25 mouse cellular contexts compared by ENCODE assay signal in the genomic region with DNA sequence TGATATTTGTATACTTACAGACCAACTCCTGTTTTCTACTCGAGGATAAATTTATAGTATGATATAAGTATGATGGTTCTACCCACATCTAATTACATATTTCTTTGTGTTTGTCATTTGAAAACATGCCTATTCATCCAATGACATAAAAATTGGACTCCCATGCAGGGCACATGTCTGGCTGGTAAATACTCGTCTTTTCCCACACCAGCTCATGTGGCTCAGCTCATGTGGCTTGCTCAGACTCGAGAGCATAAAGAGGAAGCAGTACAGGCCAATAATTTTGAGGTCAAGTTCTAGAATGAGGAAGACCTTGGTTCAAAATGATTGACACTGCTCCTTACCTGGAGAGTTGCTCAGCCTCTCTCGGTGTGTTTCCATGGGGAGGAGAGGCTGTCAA.
DNase-seq lines count a peak whose midpoint lies in the region; ATAC-seq and TF ChIP-seq lines count a peak whose summit lies in the region.
"Had no signal": no experiment of that assay in that cellular context is flagged by ENCODE, and none has a peak within 500 bp of the region (broad histone marks: within the 10 kb centered on the region; RNA-seq: fewer than 3 reads in every experiment).

No protein-coding gene starts in this region.

- H3K27me3 ChIP-seq in MEL (ENCODE audit: control insufficient read depth in 1 of 2, insufficient read depth in 2 of 2, low read length in 2 of 2) = no peaks in the 10 kb centered on the region
- H3K27me3 ChIP-seq: embryonic facial prominence, embryonic 12.5 days; embryonic facial prominence, embryonic 15.5 days; heart, embryonic 12.5 days; heart, embryonic 15.5 days had no signal

- TF ChIP-seq POLR2A in MEL (IDR thresholded peaks at IDR 0.05; ENCODE audit: control insufficient read depth in 1 of 2, insufficient read depth in 1 of 2, low read depth in 1 of 2, low read length in 2 of 2, poor library complexity in 1 of 2) = no peak

- no peak overlapping the region for H3K9ac ChIP-seq in MEL (ENCODE audit: control insufficient read depth, low read depth, low read length, poor library complexity, severe bottlenecking)
- H3K9ac ChIP-seq: embryonic facial prominence, embryonic 12.5 days; embryonic facial prominence, embryonic 15.5 days; forebrain, postnatal 0 days; heart, embryonic 12.5 days; heart, embryonic 15.5 days; hindbrain, embryonic 14.5 days had no signal

- no peak overlapping the region for H3K27ac ChIP-seq in MEL (ENCODE audit: control insufficient read depth, low read depth, low read length)
- H3K27ac ChIP-seq: embryonic facial prominence, embryonic 12.5 days; embryonic facial prominence, embryonic 15.5 days; heart, embryonic 15.5 days; hindbrain, embryonic 14.5 days; hindbrain, postnatal 0 days had no signal

- DNase-seq in MEL (ENCODE audit: low read depth, low spot score) = peak; percentile 11
- DNase-seq in frontal cortex, postnatal 10 days (ENCODE audit: low spot score in 2 of 2) = no peak
- DNase-seq in adrenal gland, adult 2 months = no peak
- DNase-seq in kidney, adult 18-20 months = no peak
- DNase-seq: adrenal gland, postnatal 10 days; adrenal gland, postnatal 36 days; cerebellum, adult 18-20 months; cerebellum, adult 9-10 months; cerebellum, postnatal 14 days; forebrain, postnatal 0 days; gastrocnemius, postnatal 25 days; heart, postnatal 10 days; heart, postnatal 36 days had no signal

- H3K36me3 ChIP-seq in MEL (ENCODE audit: control insufficient read depth in 1 of 2, insufficient read depth in 2 of 2, low read length in 2 of 2) = no peaks in the 10 kb centered on the region
- H3K36me3 ChIP-seq: embryonic facial prominence, embryonic 12.5 days; embryonic facial prominence, embryonic 15.5 days; heart, embryonic 12.5 days; heart, embryonic 15.5 days had no signal

- TF ChIP-seq CTCF in MEL (IDR thresholded peaks at IDR 0.05 in 2 of 3, conservative IDR thresholded peaks at IDR 0.05 in 1 of 3; ENCODE audit: control insufficient read depth in 1 of 3, insufficient read depth in 1 of 3, low read depth in 2 of 3, low read length in 3 of 3, poor library complexity in 1 of 3, severe bottlenecking in 1 of 3) = no peak

- no peak for TF ChIP-seq RAD21 in MEL (IDR thresholded peaks at IDR 0.05; ENCODE audit: low read depth, low read length)

- peak; percentile 65; the same call in 1 of the 2 replicates for ATAC-seq in common myeloid progenitor, adult 5-6 weeks (replicated peaks; ENCODE audit: low read depth, poor library complexity, severe bottlenecking)
- ATAC-seq in megakaryocyte, adult 5-6 weeks (ENCODE audit: poor library complexity, severe bottlenecking) = peak; percentile 30; the same call in 1 of the 2 replicates
- ATAC-seq: CD4-positive, CD25-positive, alpha-beta regulatory T cell, adult 4 months; forebrain, embryonic 14.5 days; hindbrain, postnatal 0 days; inflammation-experienced regulatory T-cells, adult 6 months; intestine, embryonic 16.5 days had no signal

- H3K4me3 ChIP-seq in MEL (ENCODE audit: control insufficient read depth in 1 of 2, insufficient read depth in 1 of 2, low read depth in 2 of 2, low read length in 2 of 2) = no peak overlapping the region
- H3K4me3 ChIP-seq: embryonic facial prominence, embryonic 12.5 days; embryonic facial prominence, embryonic 15.5 days; heart, embryonic 12.5 days; heart, embryonic 15.5 days had no signal

- H3K79me2 ChIP-seq in MEL (ENCODE audit: control insufficient read depth, insufficient read depth, low read length, poor library complexity) = no peaks in the 10 kb centered on the region

- no peaks in the 10 kb centered on the region for H3K4me1 ChIP-seq in MEL (ENCODE audit: control insufficient read depth in 1 of 2, insufficient read depth in 2 of 2, low read length in 2 of 2)
- H3K4me1 ChIP-seq: embryonic facial prominence, embryonic 12.5 days; embryonic facial prominence, embryonic 15.5 days; heart, embryonic 12.5 days; heart, embryonic 15.5 days had no signal

- TF ChIP-seq EP300 in MEL (IDR thresholded peaks at IDR 0.05; ENCODE audit: low read depth in 1 of 2, low read length in 2 of 2) = no peak

- H3K9me3 ChIP-seq in MEL (replicated peaks; ENCODE audit: insufficient read depth, low read length) = no peaks in the 10 kb centered on the region
- H3K9me3 ChIP-seq: embryonic facial prominence, embryonic 12.5 days; embryonic facial prominence, embryonic 15.5 days; heart, embryonic 12.5 days; heart, embryonic 15.5 days had no signal

TF ChIP-seq in MEL, 35 proteins besides CTCF, POLR2A, EP300 and RAD21:
- TF ChIP-seq CHD2 (IDR thresholded peaks at IDR 0.05; ENCODE audit: low read length) (no peak), MAFK (IDR thresholded peaks at IDR 0.05; ENCODE audit: borderline replicate concordance, low read depth, low read length) (no peak), MEF2A (IDR thresholded peaks at IDR 0.05; ENCODE audit: extremely low read depth, insufficient replicate concordance, low read depth, low read length, poor library complexity, severe bottlenecking) (no peak), MAZ (IDR thresholded peaks at IDR 0.05; ENCODE audit: low read depth, low read length) (no peak), ELF1 (IDR thresholded peaks at IDR 0.05; ENCODE audit: low read depth, low read length) (no peak)
